Mouse (Mus musculus) intestine, embryonic 14.5 days (tissue): ENCODE results near the gene Ptprn2. TPM values are rescaled to one million over a fixed set of nuclear protein-coding genes. Genes with fewer than 3 reads are reported as not detected.

ENCODE experiments used
- ATAC-seq: fragments of 200-750 bp; cut with Nextera tagmentation; replicated peaks from 2 replicates; pipeline ENCODE4 v1.8.0; 2017; ENCODE audit warnings: low read depth, moderate number of reproducible peaks, moderate TSS enrichment, moderate library complexity; ENCODE audit not compliant: low FRiP score, low TSS enrichment
- DNase-seq: peaks from one replicate; pipeline ENCODE4 v3.0.0-alpha.2; 2018; ENCODE audit warnings: low spot score
- H3K27ac ChIP-seq: fragments of 300-500 bp; sonication (generic); 2 replicates; pipeline ENCODE4 v1.5.1; 2014; ENCODE audit warnings: low read depth, mild to moderate bottlenecking, control low read depth
- H3K27me3 ChIP-seq: fragments of 300-500 bp; sonication (generic); replicated peaks from 2 replicates; pipeline ENCODE4 v1.6.1; 2014; ENCODE audit warnings: low read length, control low read depth; ENCODE audit not compliant: control insufficient read depth, insufficient read depth
- H3K36me3 ChIP-seq: fragments of 300-500 bp; sonication (generic); 2 replicates; pipeline ENCODE4 v1.6.1; 2014; ENCODE audit warnings: low read length, control low read depth; ENCODE audit not compliant: control insufficient read depth, insufficient read depth
- H3K4me1 ChIP-seq: fragments of 300-500 bp; sonication (generic); replicated peaks from 2 replicates; pipeline ENCODE4 v1.6.1; 2014; ENCODE audit warnings: low read length, control low read depth, mixed read lengths; ENCODE audit not compliant: control insufficient read depth, insufficient read depth
- H3K4me2 ChIP-seq: fragments of 300-500 bp; sonication (generic); 2 replicates; pipeline ENCODE4 v1.6.1; 2014; ENCODE audit warnings: low read length
- H3K4me3 ChIP-seq: fragments of 300-500 bp; sonication (generic); 2 replicates; pipeline ENCODE4 v1.5.1; 2014; ENCODE audit warnings: low read depth, low read length, control low read depth, mixed read lengths
- H3K9ac ChIP-seq: fragments of 300-500 bp; sonication (generic); 2 replicates; pipeline ENCODE4 v1.6.1; 2014; ENCODE audit warnings: mild to moderate bottlenecking, low read length
- H3K9me3 ChIP-seq: fragments of 300-500 bp; sonication (generic); 2 replicates; pipeline ENCODE4 v1.6.1; 2016; ENCODE audit warnings: low read length, control low read depth; ENCODE audit not compliant: control insufficient read depth
- WGBS: fragments of 180-500 bp; shearing (Covaris S2); extraction: QIAGEN DNeasy Blood & Tissue Kit; methylation state at CpG from one replicate; pipeline ENCODE4 v1.1.7; 2014; 5-methylcytosine and 5-hydroxymethylcytosine counted together
- polyA plus RNA-seq: library from polyadenylated mRNA; unstranded; fragments of >200 nt; fragmentation: Nextera tagmentation; extraction: Ambion mirVana; gene quantifications from 2 replicates; pipeline ENCODE4 v1.2.1, GENCODE M21; 2014

The Ptprn2 gene
- polyA plus RNA-seq, 1 experiment from 2014 or later = 2.0 TPM

GRCm38 (mm10) chr12:116927516-116927915 is 442.0 kb downstream of the Ptprn2 start:
- H3K27me3 ChIP-seq = no peaks in the 10 kb centered on the region
- DNase-seq (no peak), ATAC-seq (no peak)
- H3K4me2 ChIP-seq = no peak overlapping the region
- 100% methylated on average over 1 of the region's 1 CpGs for WGBS
- no peak overlapping the region for H3K27ac ChIP-seq
- no peaks in the 10 kb centered on the region for H3K36me3 ChIP-seq
- H3K9me3 ChIP-seq = no peaks in the 10 kb centered on the region
- no peak overlapping the region for H3K4me3 ChIP-seq
- no peaks in the 10 kb centered on the region for H3K4me1 ChIP-seq
- H3K9ac ChIP-seq = no peak overlapping the region

- Histone ChIP-seq H3K4me1 (no peaks in the 10 kb centered on the region), H3K27ac (no peak overlapping the region), H3K27me3 (no peaks in the 10 kb centered on the region), H3K4me3 (no peak overlapping the region), H3K9ac (no peak overlapping the region), H3K36me3 (no peaks in the 10 kb centered on the region), H3K4me2 (no peak overlapping the region), H3K9me3 (no peaks in the 10 kb centered on the region)
- 55% methylated on average over 3 of the region's 3 CpGs for WGBS
- DNase-seq = no peak
- no peak for ATAC-seq
Observed at GRCm38 (mm10) chr12:116938158-116938854, 452.8 kb downstream of the Ptprn2 start.

GRCm38 (mm10) chr12:116943883-116944282 is 458.4 kb downstream of the Ptprn2 start:
- H3K27ac ChIP-seq = no peak overlapping the region
- H3K9me3 ChIP-seq = no peaks in the 10 kb centered on the region
- no peaks in the 10 kb centered on the region for H3K27me3 ChIP-seq
- no peak overlapping the region for H3K9ac ChIP-seq
- H3K4me3 ChIP-seq = no peak overlapping the region
- DNase-seq (no peak), ATAC-seq (no peak)
- H3K4me2 ChIP-seq = no peak overlapping the region
- H3K36me3 ChIP-seq = no peaks in the 10 kb centered on the region
- no peaks in the 10 kb centered on the region for H3K4me1 ChIP-seq
- WGBS = 84% methylated on average over 5 of the region's 5 CpGs

- 74% methylated on average over 4 of the region's 4 CpGs for WGBS
- H3K27ac ChIP-seq = no peak overlapping the region
- H3K4me3 ChIP-seq = no peak overlapping the region
- ATAC-seq (no peak), DNase-seq (no peak)
- no peaks in the 10 kb centered on the region for H3K36me3 ChIP-seq
- H3K4me1 ChIP-seq = no peaks in the 10 kb centered on the region
- H3K9me3 ChIP-seq = no peaks in the 10 kb centered on the region
- H3K4me2 ChIP-seq = no peak overlapping the region
- no peaks in the 10 kb centered on the region for H3K27me3 ChIP-seq
- no peak overlapping the region for H3K9ac ChIP-seq
Observed at GRCm38 (mm10) chr12:116948151-116948928, 462.8 kb downstream of the Ptprn2 start.

- DNase-seq (no peak), ATAC-seq (no peak)
- Histone ChIP-seq H3K27ac (no peak overlapping the region), H3K4me2 (no peak overlapping the region), H3K27me3 (no peaks in the 10 kb centered on the region), H3K36me3 (no peaks in the 10 kb centered on the region), H3K4me3 (no peak overlapping the region), H3K9me3 (no peaks in the 10 kb centered on the region), H3K4me1 (no peaks in the 10 kb centered on the region), H3K9ac (no peak overlapping the region)
- 56% methylated on average over 3 of the region's 3 CpGs for WGBS
Observed at GRCm38 (mm10) chr12:116949726-116950125, 464.2 kb downstream of the Ptprn2 start.

GRCm38 (mm10) chr12:116952452-116953205 is 467.1 kb downstream of the Ptprn2 start:
- Histone ChIP-seq H3K27me3 (no peaks in the 10 kb centered on the region), H3K27ac (no peak overlapping the region), H3K4me3 (no peak overlapping the region), H3K9ac (no peak overlapping the region), H3K36me3 (no peaks in the 10 kb centered on the region), H3K4me2 (no peak overlapping the region), H3K4me1 (no peaks in the 10 kb centered on the region), H3K9me3 (no peaks in the 10 kb centered on the region)
- ATAC-seq (no peak), DNase-seq (no peak)
- whole genome bisulfite sequencing = 85% methylated on average over 13 of the region's 13 CpGs

- no peaks in the 10 kb centered on the region for H3K4me1 ChIP-seq
- no peak for DNase-seq
- H3K27me3 ChIP-seq = no peaks in the 10 kb centered on the region
- no peak overlapping the region for H3K27ac ChIP-seq
- no peak for ATAC-seq
- no peak overlapping the region for H3K4me2 ChIP-seq
- H3K4me3 ChIP-seq = no peak overlapping the region
- H3K9me3 ChIP-seq = no peaks in the 10 kb centered on the region
- 93% methylated on average over 2 of the region's 2 CpGs for WGBS
- H3K9ac ChIP-seq = no peak overlapping the region
- H3K36me3 ChIP-seq = no peaks in the 10 kb centered on the region
Observed at GRCm38 (mm10) chr12:116959164-116959563, 473.6 kb downstream of the Ptprn2 start.

GRCm38 (mm10) chr12:116963906-116964305 is 478.4 kb downstream of the Ptprn2 start:
- no peak for DNase-seq
- 95% methylated on average over 1 of the region's 1 CpGs for WGBS
- ATAC-seq = no peak
- no peaks in the 10 kb centered on the region for H3K4me1 ChIP-seq
- no peaks in the 10 kb centered on the region for H3K36me3 ChIP-seq
- no peak overlapping the region for H3K9ac ChIP-seq
- no peaks in the 10 kb centered on the region for H3K9me3 ChIP-seq
- no peaks in the 10 kb centered on the region for H3K27me3 ChIP-seq
- no peak overlapping the region for H3K4me3 ChIP-seq
- H3K4me2 ChIP-seq = no peak overlapping the region
- no peak overlapping the region for H3K27ac ChIP-seq
